Mouse (Mus musculus) myocyte (in vitro differentiated cells): Measurements from ENCODE around the gene Arg2. TPM values are rescaled to one million over a fixed set of nuclear protein-coding genes. Genes with fewer than 3 reads are reported as not detected.

Experiments
- H3K27me3 ChIP-seq: one replicate; pipeline ENCODE4 v1.6.1; 2011; ENCODE audit not compliant: control insufficient read depth, insufficient read depth, insufficient read length
- H3K36me3 ChIP-seq: one replicate; pipeline ENCODE4 v1.6.1; 2011; ENCODE audit not compliant: control insufficient read depth, insufficient read depth
- H3K4me2 ChIP-seq: one replicate; pipeline ENCODE4 v1.6.1; 2011; ENCODE audit warnings: low read depth, control low read depth
- H3K4me3 ChIP-seq: one replicate; pipeline ENCODE4 v1.5.1; 2011; ENCODE audit warnings: mild to moderate bottlenecking, control low read depth, moderate library complexity
- H3K79me2 ChIP-seq: one replicate; pipeline ENCODE4 v1.6.1; 2011; ENCODE audit not compliant: control insufficient read depth, insufficient read depth
- H3ac ChIP-seq: one replicate; pipeline ENCODE4 v1.6.1; 2011; ENCODE audit not compliant: control insufficient read depth, insufficient read length
- CEBPB ChIP-seq: IDR thresholded peaks from 2 replicates; pipeline ENCODE4 v1.6.1; 2011; ENCODE audit warnings: mild to moderate bottlenecking, moderate library complexity; ENCODE audit not compliant: poor library complexity, insufficient read depth, severe bottlenecking
- E2F4 ChIP-seq: IDR thresholded peaks from one replicate; pipeline ENCODE4 v1.6.1; 2011; ENCODE audit warnings: mild to moderate bottlenecking, control low read depth, moderate library complexity; ENCODE audit not compliant: insufficient read depth
- MAX ChIP-seq: IDR thresholded peaks from one replicate; pipeline ENCODE4 v1.6.1; 2011; ENCODE audit warnings: low read depth, mild to moderate bottlenecking, control low read depth
- MYOD1 ChIP-seq, 3 experiments: IDR thresholded peaks; one replicate each; pipeline ENCODE4 v1.6.1; 2011; ENCODE audit warnings: control low read depth in 2 of 3, low read depth in 2 of 3, mild to moderate bottlenecking in 2 of 3, moderate library complexity in 1 of 3; ENCODE audit not compliant: insufficient read length in 2 of 3, control insufficient read depth in 1 of 3
- MYOG ChIP-seq, 3 experiments: IDR thresholded peaks; one replicate each; pipeline ENCODE4 v1.6.1; 2011; ENCODE audit warnings: control low read depth in 2 of 3, low read depth in 2 of 3, mild to moderate bottlenecking in 2 of 3; ENCODE audit not compliant: insufficient read length in 2 of 3, control insufficient read depth in 1 of 3, insufficient read depth in 1 of 3
- POLR2A ChIP-seq: IDR thresholded peaks from one replicate; pipeline ENCODE4 v1.6.1; 2011; ENCODE audit warnings: low read depth, mild to moderate bottlenecking, control low read depth, moderate library complexity; ENCODE audit not compliant: insufficient read length
- POLR2AphosphoS2 ChIP-seq: IDR thresholded peaks from one replicate; pipeline ENCODE4 v1.6.1; 2011; ENCODE audit warnings: low read depth, control low read depth; ENCODE audit not compliant: insufficient read length
- REST ChIP-seq: IDR thresholded peaks from one replicate; pipeline ENCODE4 v1.6.1; 2011; ENCODE audit warnings: mild to moderate bottlenecking, control low read depth, moderate library complexity; ENCODE audit not compliant: insufficient read depth, insufficient read length
- SRF ChIP-seq: IDR thresholded peaks from one replicate; pipeline ENCODE4 v1.6.1; 2011; ENCODE audit warnings: low read depth; ENCODE audit not compliant: control insufficient read depth, insufficient read length
- TCF12 ChIP-seq: IDR thresholded peaks from one replicate; pipeline ENCODE4 v1.6.1; 2011; ENCODE audit warnings: mild to moderate bottlenecking, control low read depth; ENCODE audit not compliant: poor library complexity, insufficient read depth, severe bottlenecking
- TCF3 ChIP-seq: IDR thresholded peaks from one replicate; pipeline ENCODE4 v1.6.1; 2011; ENCODE audit warnings: low read depth, control low read depth; ENCODE audit not compliant: insufficient read length
- USF1 ChIP-seq: IDR thresholded peaks from one replicate; pipeline ENCODE4 v1.6.1; 2011; ENCODE audit warnings: low read depth, mild to moderate bottlenecking, control low read depth, moderate library complexity
- polyA plus RNA-seq: library from polyadenylated mRNA; unstranded; fragments of >200 nt; fragmentation: generic; extraction: Trizol; gene quantifications from one replicate; pipeline ENCODE4 v1.2.1, GENCODE M21; 2012; ENCODE audit warnings: missing spikeins

The Arg2 gene
- polyA plus RNA-seq, 1 experiment: 0.04 TPM

DNA sequence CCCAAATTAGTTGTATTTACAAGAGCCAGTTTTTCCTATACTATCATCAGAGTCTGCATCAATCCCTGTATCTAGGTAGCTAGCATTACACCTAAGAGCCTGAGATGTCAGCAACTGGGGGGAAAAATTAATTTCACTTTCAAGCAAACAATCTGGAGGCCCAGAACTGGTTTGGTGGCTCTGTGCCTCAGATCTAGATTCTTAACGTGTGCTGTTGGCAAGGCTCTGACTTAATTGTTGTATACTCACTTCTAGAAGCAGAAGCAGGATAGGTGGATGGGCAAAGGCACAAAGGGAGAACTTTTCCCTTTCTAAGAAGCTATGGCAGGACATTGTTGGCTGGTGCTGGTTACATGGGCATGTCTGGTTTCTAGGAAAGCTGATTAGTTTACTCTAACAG lies 8.8 kb downstream of the Arg2 start:
- TF ChIP-seq MYOG (IDR thresholded peaks at IDR 0.05; ENCODE audit: control insufficient read depth in 1 of 3, insufficient read depth in 1 of 3, insufficient read length in 2 of 3, low read depth in 2 of 3) (no peak), USF1 (no peak), E2F4 (no peak), REST (no peak), SRF (no peak), POLR2A (no peak), MYOD1 (IDR thresholded peaks at IDR 0.05; ENCODE audit: control insufficient read depth in 1 of 3, insufficient read length in 2 of 3, low read depth in 2 of 3) (no peak), MAX (no peak), TCF12 (no peak), TCF3 (no peak), POLR2AphosphoS2 (no peak), CEBPB (no peak)
- Histone ChIP-seq H3K4me3 (no peak overlapping the region), H3K36me3 (no peaks in the 10 kb centered on the region), H3ac (no peak overlapping the region), H3K4me2 (no peak overlapping the region), H3K79me2 (no peaks in the 10 kb centered on the region), H3K27me3 (no peaks in the 10 kb centered on the region)

DNA sequence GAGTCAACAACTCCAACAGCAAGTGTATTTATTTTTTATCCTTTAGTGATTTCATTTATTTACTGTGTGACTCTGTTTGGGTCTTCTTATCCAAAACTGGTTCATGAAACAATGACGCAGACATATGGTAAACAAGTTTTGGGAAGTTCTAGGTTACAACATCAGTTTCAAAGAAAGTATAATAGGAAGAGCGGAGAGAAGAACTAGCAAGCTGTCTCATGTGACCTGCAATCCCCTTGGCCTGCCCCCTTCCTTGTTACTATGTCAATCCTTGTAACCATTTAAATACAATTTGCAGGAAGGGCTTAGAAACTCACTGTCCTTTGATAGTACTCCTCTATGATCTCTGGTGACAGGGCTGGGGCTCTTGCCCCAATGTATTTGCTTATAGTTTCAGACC lies 10.2 kb downstream of the Arg2 start:
- no peaks in the 10 kb centered on the region for H3K79me2 ChIP-seq

DNA sequence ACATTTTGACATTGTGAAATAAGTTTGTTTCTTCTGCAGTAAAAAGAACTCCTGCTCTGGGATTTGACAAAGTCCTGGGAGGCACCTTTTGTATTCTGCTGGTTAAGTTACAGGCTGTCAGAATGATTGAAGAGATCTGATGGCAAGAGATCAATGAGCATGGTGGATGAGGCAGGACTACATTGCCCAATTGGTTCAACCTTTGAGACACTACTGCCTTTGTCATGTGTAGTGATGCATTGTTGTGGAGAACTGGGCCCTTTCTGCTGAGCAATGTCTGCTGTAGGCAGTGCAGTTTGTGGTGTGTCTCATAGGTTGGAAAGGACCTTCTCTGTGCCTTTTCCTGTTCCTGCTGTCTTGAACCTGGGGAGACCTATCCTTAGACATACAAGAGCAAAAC lies 10.8 kb downstream of the Arg2 start:
- TF ChIP-seq MYOD1 (IDR thresholded peaks at IDR 0.05; ENCODE audit: control insufficient read depth in 1 of 3, insufficient read length in 2 of 3, low read depth in 2 of 3) (no peak), POLR2AphosphoS2 (no peak), POLR2A (no peak), TCF12 (no peak), CEBPB (no peak), USF1 (no peak), REST (no peak), SRF (no peak), MAX (no peak), MYOG (IDR thresholded peaks at IDR 0.05; ENCODE audit: control insufficient read depth in 1 of 3, insufficient read depth in 1 of 3, insufficient read length in 2 of 3, low read depth in 2 of 3) (no peak), E2F4 (no peak), TCF3 (no peak)
- no peak overlapping the region for H3K4me3 ChIP-seq
- H3K27me3 ChIP-seq: no peaks in the 10 kb centered on the region
- H3K4me2 ChIP-seq: no peak overlapping the region
- no peaks in the 10 kb centered on the region for H3K79me2 ChIP-seq
- no peak overlapping the region for H3ac ChIP-seq
- no peaks in the 10 kb centered on the region for H3K36me3 ChIP-seq

More for the DNA sequence above, 10.2 kb downstream of the Arg2 start:
- Histone ChIP-seq H3K27me3 (no peaks in the 10 kb centered on the region), H3K4me2 (no peak overlapping the region), H3ac (no peak overlapping the region), H3K36me3 (no peaks in the 10 kb centered on the region), H3K4me3 (no peak overlapping the region)
- no peak for TF ChIP-seq MYOD1 (IDR thresholded peaks at IDR 0.05; ENCODE audit: control insufficient read depth in 1 of 3, insufficient read length in 2 of 3, low read depth in 2 of 3)
- TF ChIP-seq REST: no peak
- TF ChIP-seq CEBPB: no peak
- no peak for TF ChIP-seq POLR2A
- TF ChIP-seq MYOG (IDR thresholded peaks at IDR 0.05; ENCODE audit: control insufficient read depth in 1 of 3, insufficient read depth in 1 of 3, insufficient read length in 2 of 3, low read depth in 2 of 3): no peak
- TF ChIP-seq MAX: no peak
- TF ChIP-seq SRF: no peak
- TF ChIP-seq POLR2AphosphoS2: no peak
- no peak for TF ChIP-seq TCF12
- TF ChIP-seq USF1: no peak
- no peak for TF ChIP-seq E2F4
- TF ChIP-seq TCF3: no peak

DNA sequence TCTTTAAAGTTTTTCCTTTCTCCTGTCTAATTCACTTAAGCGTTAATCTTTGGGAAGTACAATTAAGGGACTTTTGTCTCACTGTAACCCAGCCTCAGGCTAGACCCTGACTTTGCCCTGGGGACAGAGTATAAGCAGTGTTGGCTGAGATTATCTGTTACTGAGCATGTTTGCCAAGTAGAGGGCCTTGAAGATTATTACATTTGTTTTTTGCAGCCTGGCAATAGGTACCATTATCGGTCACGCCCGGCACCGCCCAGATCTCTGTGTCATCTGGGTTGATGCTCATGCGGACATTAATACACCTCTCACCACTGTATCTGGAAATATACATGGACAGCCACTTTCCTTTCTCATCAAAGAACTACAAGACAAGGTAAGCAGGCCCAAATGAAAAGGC lies 19.1 kb downstream of the Arg2 start:
- TF ChIP-seq MYOG (IDR thresholded peaks at IDR 0.05; ENCODE audit: control insufficient read depth in 1 of 3, insufficient read depth in 1 of 3, insufficient read length in 2 of 3, low read depth in 2 of 3) (no peak), POLR2AphosphoS2 (no peak), TCF3 (no peak), POLR2A (no peak), MAX (no peak), E2F4 (no peak), USF1 (no peak), SRF (no peak), TCF12 (no peak), CEBPB (no peak), MYOD1 (IDR thresholded peaks at IDR 0.05; ENCODE audit: control insufficient read depth in 1 of 3, insufficient read length in 2 of 3, low read depth in 2 of 3) (no peak), REST (no peak)
- no peaks in the 10 kb centered on the region for H3K27me3 ChIP-seq
- H3K79me2 ChIP-seq: no peaks in the 10 kb centered on the region
- no peak overlapping the region for H3K4me3 ChIP-seq
- no peak overlapping the region for H3ac ChIP-seq
- H3K36me3 ChIP-seq: peaks cover 8% of the 10 kb centered on the region
- no peak overlapping the region for H3K4me2 ChIP-seq

DNA sequence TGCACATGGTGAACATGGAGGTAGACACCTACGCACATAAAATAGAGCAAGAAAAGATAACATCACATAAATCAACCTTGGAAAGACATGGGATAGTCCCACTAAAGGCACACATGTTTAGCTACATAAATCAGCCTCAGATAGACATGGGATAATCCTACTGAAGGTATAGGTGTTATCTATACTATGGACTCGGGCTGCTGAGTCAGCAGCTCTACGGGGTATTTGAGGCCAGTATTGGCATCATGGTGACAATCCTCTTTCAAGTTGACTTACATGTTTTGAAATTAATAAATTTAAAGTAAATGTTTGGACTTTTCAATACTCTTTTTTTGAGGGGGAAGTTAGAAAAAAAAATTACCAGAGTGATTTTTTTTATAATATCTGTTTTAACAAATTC lies 32.3 kb downstream of the Arg2 start:
- H3K36me3 ChIP-seq: peaks cover 50% of the 10 kb centered on the region
- H3K79me2 ChIP-seq: peaks cover 3% of the 10 kb centered on the region
- H3K4me3 ChIP-seq: no peak overlapping the region
- no peak for TF ChIP-seq POLR2A
- TF ChIP-seq POLR2AphosphoS2: no peak
- no peak for TF ChIP-seq MYOG (IDR thresholded peaks at IDR 0.05; ENCODE audit: control insufficient read depth in 1 of 3, insufficient read depth in 1 of 3, insufficient read length in 2 of 3, low read depth in 2 of 3)
- no peak for TF ChIP-seq SRF
- TF ChIP-seq E2F4: no peak
- no peak for TF ChIP-seq REST
- TF ChIP-seq TCF3: no peak
- TF ChIP-seq USF1: no peak
- no peak for TF ChIP-seq TCF12
- no peak for TF ChIP-seq CEBPB
- no peak for TF ChIP-seq MAX
- TF ChIP-seq MYOD1 (IDR thresholded peaks at IDR 0.05; ENCODE audit: control insufficient read depth in 1 of 3, insufficient read length in 2 of 3, low read depth in 2 of 3): no peak
- no peak overlapping the region for H3ac ChIP-seq
- H3K4me2 ChIP-seq: no peak overlapping the region
- H3K27me3 ChIP-seq: no peaks in the 10 kb centered on the region
